Mouse (Mus musculus) liver, adult (tissue): ENCODE measurements at regions not wholly inside any gene's neighbourhood (a gene's known extent, or its start where the extent isn't known, plus 50 kb on each side); places are given as distances from the start of the nearest gene placed in this dataset.

ENCODE experiments used
- GATA4 ChIP-seq: IDR thresholded peaks from 2 replicates; pipeline ENCODE4 v1.6.1; 2014; ENCODE audit warnings: mild to moderate bottlenecking, low read length; ENCODE audit not compliant: insufficient replicate concordance

DNA sequence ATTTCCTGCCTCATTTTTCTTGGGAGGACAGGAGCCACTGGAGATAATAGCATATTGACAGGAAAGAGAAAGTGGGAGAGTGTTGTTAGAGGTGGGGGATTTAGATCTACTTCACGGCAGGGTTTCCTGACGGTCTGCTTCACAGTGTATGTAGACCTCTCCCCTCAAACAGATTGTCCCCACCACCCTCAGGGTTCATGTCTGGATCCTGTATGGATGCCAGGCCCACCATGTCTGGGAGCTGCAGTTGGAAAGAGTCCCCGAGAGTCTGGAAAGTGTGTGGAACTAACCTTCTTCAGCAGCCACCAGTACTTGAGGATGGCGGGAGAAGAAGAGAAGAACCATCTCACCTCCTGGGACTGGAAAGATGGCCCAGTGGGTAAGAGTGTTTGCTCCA, 53.0 kb upstream of the Ctbp2 start:
- 0 out of 2 replicates have a peak, but pooled peaks have one; percentile 10 for TF ChIP-seq GATA4

DNA sequence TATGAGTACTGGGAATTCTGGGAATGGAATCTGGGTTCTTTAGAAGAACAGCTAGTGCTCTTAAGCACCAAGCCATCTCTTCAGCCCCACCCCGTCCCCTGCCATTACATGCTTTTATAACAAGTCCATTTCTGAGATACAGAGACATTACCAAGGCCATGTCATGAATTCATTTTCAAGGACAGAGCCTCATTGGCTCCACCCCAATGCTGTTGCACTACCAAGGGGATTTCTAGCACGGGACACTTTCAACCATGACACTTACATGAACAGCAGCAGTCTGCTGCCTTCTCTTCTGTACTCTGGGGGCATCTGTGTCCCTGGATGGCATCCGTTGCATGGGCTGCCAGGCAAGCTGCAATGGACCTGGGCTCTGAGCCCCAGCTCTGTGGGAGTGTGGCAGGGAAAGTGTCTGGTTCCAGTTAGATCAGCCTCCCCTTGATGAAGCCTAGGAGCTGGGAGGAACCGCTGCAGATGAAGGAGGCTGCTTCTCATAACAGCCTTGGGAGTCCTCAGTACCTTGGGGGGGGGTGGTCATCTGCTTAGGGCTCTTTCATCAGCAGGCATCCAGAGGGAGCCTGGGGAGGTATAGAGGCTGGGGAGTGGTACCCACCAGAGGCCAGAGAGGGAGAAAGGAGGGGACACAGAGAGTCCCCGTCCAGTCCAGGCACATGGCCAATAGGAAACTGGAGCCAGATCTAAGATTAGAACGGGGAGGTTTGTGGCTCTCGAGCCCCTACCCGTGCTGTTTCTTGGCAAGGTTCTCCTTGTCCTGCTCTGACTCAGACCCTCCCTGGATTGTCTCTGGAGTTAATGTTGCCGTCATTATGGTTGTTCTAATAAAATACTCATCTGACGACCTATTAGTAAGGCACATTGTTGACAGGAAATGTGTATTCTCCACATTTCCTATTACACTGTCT, 52.4 kb upstream of the Ctbp2 start:
- TF ChIP-seq GATA4 = no peak
